Mouse (Mus musculus) kidney, postnatal 0 days (tissue): Measurements from ENCODE around the gene Spryd3. TPM values are rescaled to one million over a fixed set of nuclear protein-coding genes. Genes with fewer than 3 reads are reported as not detected.

ENCODE experiments used
- ATAC-seq: fragments of 200-750 bp; cut with Nextera tagmentation; replicated peaks from 2 replicates; pipeline ENCODE4 v1.8.0; 2017; ENCODE audit warnings: low read depth, moderate number of reproducible peaks, moderate TSS enrichment, moderate library complexity; ENCODE audit not compliant: low FRiP score
- DNase-seq: peaks from one replicate; pipeline ENCODE4 v3.0.0-alpha.2; 2016; ENCODE audit warnings: low spot score
- H3K27ac ChIP-seq: fragments of 300-500 bp; sonication (generic); 2 replicates; pipeline ENCODE4 v1.5.1; 2014; ENCODE audit warnings: mild to moderate bottlenecking
- H3K27me3 ChIP-seq: fragments of 300-500 bp; sonication (generic); 2 replicates; pipeline ENCODE4 v1.6.1; 2014; ENCODE audit warnings: low read length, mixed read lengths; ENCODE audit not compliant: insufficient read depth
- H3K36me3 ChIP-seq: fragments of 300-500 bp; sonication (generic); 2 replicates; pipeline ENCODE4 v1.6.1; 2014; ENCODE audit warnings: low read length, mixed read lengths; ENCODE audit not compliant: insufficient read depth
- H3K4me1 ChIP-seq: fragments of 300-500 bp; sonication (generic); replicated peaks from 2 replicates; pipeline ENCODE4 v1.6.1; 2014; ENCODE audit warnings: antibody characterized with exemption, low read length, mixed read lengths; ENCODE audit not compliant: insufficient read depth
- H3K4me2 ChIP-seq: fragments of 300-500 bp; sonication (generic); 2 replicates; pipeline ENCODE4 v1.6.1; 2014; ENCODE audit warnings: mild to moderate bottlenecking, low read length, moderate library complexity, mixed read lengths
- H3K4me3 ChIP-seq: fragments of 300-500 bp; sonication (generic); replicated peaks from 2 replicates; pipeline ENCODE4 v1.5.1; 2014; ENCODE audit warnings: low read depth, low read length
- H3K9ac ChIP-seq: fragments of 300-500 bp; sonication (generic); 2 replicates; pipeline ENCODE4 v1.6.1; 2014; ENCODE audit warnings: low read depth, low read length
- H3K9me3 ChIP-seq: fragments of 300-500 bp; sonication (generic); replicated peaks from 2 replicates; pipeline ENCODE4 v1.6.1; 2016; ENCODE audit warnings: low read length, inconsistent platforms, mixed read lengths
- CTCF ChIP-seq: IDR thresholded peaks from 2 replicates; pipeline ENCODE4 v1.5.1; 2016; ENCODE audit warnings: antibody characterized with exemption, low read depth, mild to moderate bottlenecking, moderate library complexity
- WGBS: fragments of 180-500 bp; shearing (Covaris S2); extraction: QIAGEN DNeasy Blood & Tissue Kit; methylation state at CpG from one replicate; pipeline ENCODE4 v1.1.7; 2014; 5-methylcytosine and 5-hydroxymethylcytosine counted together
- polyA plus RNA-seq: library from polyadenylated mRNA; unstranded; fragments of >200 nt; fragmentation: Nextera tagmentation; extraction: Ambion mirVana; gene quantifications from 2 replicates; pipeline ENCODE4 v1.2.1, GENCODE M21; 2015

Gene Spryd3
- polyA plus RNA-seq, 1 experiment from 2014 or later = 14.3 TPM

DNA sequence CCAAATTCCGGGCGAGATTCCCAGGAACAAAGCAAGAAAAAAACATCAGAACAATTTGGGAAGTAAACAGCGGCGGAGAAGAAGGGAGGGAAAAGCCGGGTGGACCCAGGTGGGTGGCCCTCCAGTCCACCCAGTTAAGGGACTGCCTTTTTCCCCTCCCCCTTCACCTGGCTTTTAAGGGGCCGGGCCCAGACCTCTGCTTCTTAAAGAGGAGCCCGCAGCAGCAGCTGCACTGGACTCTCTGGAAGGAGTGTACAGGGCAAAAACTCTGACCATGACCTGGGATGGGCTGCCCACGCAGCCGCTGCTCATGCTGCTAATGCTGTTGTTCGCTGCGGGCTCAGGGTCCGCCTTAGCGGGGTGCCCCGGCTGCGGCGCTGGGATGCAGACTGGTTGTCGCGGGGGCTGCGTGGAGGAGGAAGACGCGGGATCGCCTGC lies 8.3 kb upstream of the Spryd3 start, which contains the start of gene Igfbp6:
Gene Igfbp6 (plus strand): TSS at position 89 of the 438 bp plus-strand sequence.
- no peak for DNase-seq
- H3K4me1 ChIP-seq = peaks cover 11% of the 10 kb centered on the region
- H3K36me3 ChIP-seq = no peaks in the 10 kb centered on the region
- peak within 1 kb of the TSS; percentile 33 for H3K4me3 ChIP-seq
- peak within 1 kb of the TSS; percentile 56 for H3K4me2 ChIP-seq
- TF ChIP-seq CTCF = no peak
- H3K9me3 ChIP-seq = no peaks in the 10 kb centered on the region
- WGBS = 6% methylated on average over 22 of the region's 22 CpGs
- 0 out of 2 replicates have a peak within 1 kb of the TSS, but pooled peaks have one; percentile 19 for H3K27ac ChIP-seq
- 0 out of 2 replicates have a peak, but pooled peaks cover 5% of the 10 kb centered on the region for H3K27me3 ChIP-seq
- ATAC-seq = 0 out of 2 replicates have a peak, but pooled peaks have one; percentile 34
- peak within 1 kb of the TSS; percentile 44; the same call in 1 of the 2 replicates for H3K9ac ChIP-seq

GRCm38 (mm10) chr15:102142914-102143912 lies 7.2 kb upstream of the Spryd3 start:
- 51% methylated on average over 23 of the region's 23 CpGs for WGBS
- H3K27me3 ChIP-seq = 0 out of 2 replicates have a peak, but pooled peaks cover 5% of the 10 kb centered on the region
- no peak for DNase-seq
- peaks cover 11% of the 10 kb centered on the region for H3K4me1 ChIP-seq
- ATAC-seq = no peak
- H3K9me3 ChIP-seq = no peaks in the 10 kb centered on the region
- peak overlapping the region; percentile 56 for H3K4me2 ChIP-seq
- no peak overlapping the region for H3K4me3 ChIP-seq
- H3K36me3 ChIP-seq = no peaks in the 10 kb centered on the region
- H3K27ac ChIP-seq = no peak overlapping the region
- no peak for TF ChIP-seq CTCF
- H3K9ac ChIP-seq = no peak overlapping the region

GRCm38 (mm10) chr15:102141120-102141519 lies 5.1 kb upstream of the Spryd3 start:
- no peak overlapping the region for H3K27ac ChIP-seq
- peaks cover 11% of the 10 kb centered on the region for H3K4me1 ChIP-seq
- 0 out of 2 replicates have a peak, but pooled peaks cover 5% of the 10 kb centered on the region for H3K27me3 ChIP-seq
- H3K4me2 ChIP-seq = no peak overlapping the region
- whole genome bisulfite sequencing = 91% methylated on average over 5 of the region's 5 CpGs
- no peak for TF ChIP-seq CTCF
- no peak for ATAC-seq
- no peak for DNase-seq
- no peaks in the 10 kb centered on the region for H3K9me3 ChIP-seq
- H3K4me3 ChIP-seq = no peak overlapping the region
- H3K36me3 ChIP-seq = no peaks in the 10 kb centered on the region
- no peak overlapping the region for H3K9ac ChIP-seq

DNA sequence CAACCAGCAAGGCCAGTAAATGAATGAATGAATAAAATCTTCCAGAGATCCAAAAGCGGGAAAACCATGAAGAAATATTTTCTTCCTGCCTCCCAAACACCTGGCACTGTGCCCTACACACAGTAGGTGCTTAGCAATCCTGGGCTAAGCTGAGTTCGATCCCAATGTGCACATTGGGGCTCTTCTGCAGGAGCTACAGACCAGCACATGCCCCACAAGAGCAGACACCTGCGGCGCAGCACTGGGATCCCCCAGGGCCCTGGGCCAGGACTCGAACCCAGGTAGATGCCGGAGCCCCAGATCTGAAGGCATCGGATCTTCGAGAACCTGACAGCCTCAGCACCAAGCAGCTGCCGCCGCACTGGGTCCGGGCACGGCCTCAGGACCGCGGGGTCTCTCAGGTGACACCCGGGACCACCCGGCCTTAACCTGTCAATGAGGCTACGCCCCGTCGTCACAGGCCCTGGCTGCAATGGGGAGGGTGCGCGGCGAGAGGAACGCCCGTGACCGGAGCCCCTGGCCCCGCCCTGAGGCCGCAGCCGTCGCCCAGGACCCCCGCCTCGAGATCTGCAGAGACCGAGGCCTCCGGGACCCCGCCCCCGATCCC lies 409 bp downstream of the Spryd3 start:
- Histone ChIP-seq H3K4me3 (peak overlapping the region; percentile 77), H3K9ac (peak overlapping the region; percentile 72), H3K27me3 (no peaks in the 10 kb centered on the region), H3K4me1 (peaks cover 5% of the 10 kb centered on the region; the same call in 1 of the 2 replicates), H3K9me3 (no peaks in the 10 kb centered on the region), H3K36me3 (peaks cover 16% of the 10 kb centered on the region), H3K27ac (peak overlapping the region; percentile 43), H3K4me2 (peak overlapping the region; percentile 65)
- DNase-seq (no peak), ATAC-seq (peak; percentile 72)
- TF ChIP-seq CTCF = no peak
- 2% methylated on average over 35 of the region's 35 CpGs for WGBS

DNA sequence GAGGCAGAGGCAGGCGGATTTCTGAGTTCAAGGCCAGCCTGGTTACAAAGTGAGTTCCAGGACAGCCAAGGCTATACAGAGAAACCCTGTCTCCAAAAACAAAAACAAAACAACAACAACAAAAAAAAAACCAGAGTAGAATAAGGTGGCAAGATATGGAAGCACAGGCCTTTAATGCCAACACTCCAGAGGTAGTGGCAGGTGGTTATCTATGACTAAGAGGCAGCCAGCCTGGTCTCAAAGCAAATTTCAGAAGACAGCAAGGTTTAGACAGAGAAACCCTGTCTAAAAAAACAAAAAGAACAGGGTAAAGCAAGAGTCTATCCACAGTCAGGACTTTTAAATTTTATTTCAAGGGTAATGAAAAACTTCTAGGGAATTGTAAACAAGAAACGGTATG lies 1.3 kb downstream of the Spryd3 start:
- Histone ChIP-seq H3K36me3 (peaks cover 25% of the 10 kb centered on the region), H3K9me3 (no peaks in the 10 kb centered on the region), H3K4me1 (peaks cover 5% of the 10 kb centered on the region; the same call in 1 of the 2 replicates), H3K4me2 (peak overlapping the region; percentile 65; the same call in 1 of the 2 replicates), H3K27me3 (no peaks in the 10 kb centered on the region), H3K27ac (no peak overlapping the region), H3K4me3 (no peak overlapping the region), H3K9ac (no peak overlapping the region)
- ATAC-seq (no peak), DNase-seq (no peak)
- 81% methylated on average over 2 of the region's 2 CpGs for WGBS
- TF ChIP-seq CTCF = no peak

DNA sequence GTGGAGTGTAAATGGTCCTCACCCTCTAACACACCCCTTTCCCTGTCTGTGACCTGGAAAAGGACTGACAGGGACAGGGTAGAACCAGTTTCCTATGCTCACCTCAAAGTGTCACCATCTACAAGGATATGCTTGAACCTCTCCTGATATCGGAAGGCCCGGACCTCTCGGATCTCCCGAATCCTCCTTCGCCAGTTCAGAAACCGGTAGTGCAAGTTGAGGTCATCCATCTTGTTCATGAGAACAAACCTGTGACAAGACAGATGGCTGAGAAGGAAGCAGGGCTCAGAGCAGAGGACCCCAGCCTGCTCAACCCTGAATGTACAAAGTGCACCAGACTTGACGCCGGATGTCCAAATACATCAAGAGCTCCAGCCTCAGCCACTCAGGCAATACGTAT lies 2.7 kb downstream of the Spryd3 start:
- no peaks in the 10 kb centered on the region for H3K27me3 ChIP-seq

More for the DNA sequence above, 2.7 kb downstream of the Spryd3 start:
- Histone ChIP-seq H3K27ac (no peak overlapping the region), H3K9me3 (no peaks in the 10 kb centered on the region), H3K4me2 (no peak overlapping the region), H3K4me3 (no peak overlapping the region), H3K36me3 (peaks cover 38% of the 10 kb centered on the region), H3K4me1 (peaks cover 5% of the 10 kb centered on the region; the same call in 1 of the 2 replicates), H3K9ac (no peak overlapping the region)
- 75% methylated on average over 9 of the region's 9 CpGs for WGBS
- DNase-seq (no peak), ATAC-seq (no peak)
- TF ChIP-seq CTCF = no peak
